ENCODE assay signal across 9 mouse cellular contexts in genomic region chr3:108880544-108881507, GRCm38 (mm10). TPM values are rescaled to one million over a fixed set of nuclear protein-coding genes. Genes with fewer than 3 reads are reported as not detected.
DNase-seq lines count a peak whose midpoint lies in the region; ATAC-seq and TF ChIP-seq lines count a peak whose summit lies in the region.
"Had no signal": no experiment of that assay in that cellular context is flagged by ENCODE, and none has a peak within 500 bp of the region (broad histone marks: within the 10 kb centered on the region; RNA-seq: fewer than 3 reads in every experiment).

No protein-coding gene starts in this region.

- H3K9ac ChIP-seq in kidney, embryonic 16.5 days (replicated peaks; ENCODE audit: low read length): 0 out of 2 replicates have a peak overlapping the region, but pooled peaks have one; percentile 7
- H3K9ac ChIP-seq in heart, postnatal 0 days (replicated peaks; ENCODE audit: low read depth, low read length): no peak overlapping the region
- no peak overlapping the region for H3K9ac ChIP-seq in liver, embryonic 13.5 days
- H3K9ac ChIP-seq in neural tube, embryonic 13.5 days: peak overlapping the region; percentile 18; the same call in 1 of the 2 replicates

- DNase-seq in kidney, adult 8-10 months: no peak
- peak; percentile 94 for DNase-seq in ZHBTc4 (ENCODE audit: low read depth, low spot score)
- peak; percentile 79 for DNase-seq in heart, postnatal 0 days (ENCODE audit: low spot score)
- no peak for DNase-seq in liver, embryonic 13.5 days
- DNase-seq in gastrocnemius, adult 8-10 months (ENCODE audit: low spot score in 2 of 2): no peak
- DNase-seq in urinary bladder, postnatal 25 days (ENCODE audit: low spot score): no peak

- no peak for TF ChIP-seq EP300 in heart, postnatal 0 days (IDR thresholded peaks at IDR 0.05; ENCODE audit: low read depth)

- no peaks in the 10 kb centered on the region for H3K9me3 ChIP-seq in kidney, embryonic 16.5 days (ENCODE audit: low read length)
- H3K9me3 ChIP-seq in heart, postnatal 0 days (replicated peaks; ENCODE audit: control insufficient read depth, low read length): no peaks in the 10 kb centered on the region
- no peaks in the 10 kb centered on the region for H3K9me3 ChIP-seq in liver, embryonic 13.5 days (replicated peaks)
- no peaks in the 10 kb centered on the region for H3K9me3 ChIP-seq in neural tube, embryonic 13.5 days

- peak overlapping the region; percentile 39 for H3K4me2 ChIP-seq in kidney, embryonic 16.5 days (replicated peaks; ENCODE audit: low read depth, low read length)
- H3K4me2 ChIP-seq in heart, postnatal 0 days (ENCODE audit: low read depth, low read length): peak overlapping the region; percentile 14
- H3K4me2 ChIP-seq in liver, embryonic 13.5 days: peak overlapping the region; percentile 7; the same call in 1 of the 2 replicates
- peak overlapping the region; percentile 37 for H3K4me2 ChIP-seq in neural tube, embryonic 13.5 days

- peak overlapping the region; percentile 53 for H3K27ac ChIP-seq in kidney, embryonic 16.5 days (ENCODE audit: low read length)
- peak overlapping the region; percentile 81 for H3K27ac ChIP-seq in heart, postnatal 0 days (ENCODE audit: low read depth)
- no peak overlapping the region for H3K27ac ChIP-seq in liver, embryonic 13.5 days
- H3K27ac ChIP-seq in neural tube, embryonic 13.5 days (replicated peaks): no peak overlapping the region

- no peaks in the 10 kb centered on the region for H3K27me3 ChIP-seq in kidney, embryonic 16.5 days (ENCODE audit: insufficient read depth, low read length)
- H3K27me3 ChIP-seq in heart, postnatal 0 days (ENCODE audit: control insufficient read depth, insufficient read depth, low read length): no peaks in the 10 kb centered on the region
- no peaks in the 10 kb centered on the region for H3K27me3 ChIP-seq in liver, embryonic 13.5 days
- H3K27me3 ChIP-seq in neural tube, embryonic 13.5 days: no peaks in the 10 kb centered on the region

- no peak for TF ChIP-seq CTCF in heart, postnatal 0 days (IDR thresholded peaks at IDR 0.05; ENCODE audit: low read depth)

- no peaks in the 10 kb centered on the region for H3K36me3 ChIP-seq in kidney, embryonic 16.5 days (ENCODE audit: insufficient read depth, low read length)
- no peaks in the 10 kb centered on the region for H3K36me3 ChIP-seq in heart, postnatal 0 days (replicated peaks; ENCODE audit: control insufficient read depth, insufficient read depth, low read length)
- H3K36me3 ChIP-seq in liver, embryonic 13.5 days: no peaks in the 10 kb centered on the region
- H3K36me3 ChIP-seq in neural tube, embryonic 13.5 days: no peaks in the 10 kb centered on the region

- ATAC-seq in kidney, embryonic 16.5 days (ENCODE audit: low FRiP score, low TSS enrichment): peak; percentile 84
- peak; percentile 86 for ATAC-seq in heart, postnatal 0 days (ENCODE audit: insufficient read depth, low read depth)
- ATAC-seq in liver, embryonic 13.5 days (ENCODE audit: low read depth): no peak
- ATAC-seq in neural tube, embryonic 13.5 days (ENCODE audit: low read depth): peak; percentile 38; the same call in 1 of the 2 replicates

- H3K4me3 ChIP-seq in kidney, embryonic 16.5 days (ENCODE audit: low read length): peak overlapping the region; percentile 4; the same call in 1 of the 2 replicates
- H3K4me3 ChIP-seq in heart, postnatal 0 days (ENCODE audit: low read depth, low read length): no peak overlapping the region
- H3K4me3 ChIP-seq in liver, embryonic 13.5 days (replicated peaks): no peak overlapping the region
- H3K4me3 ChIP-seq in neural tube, embryonic 13.5 days: no peak overlapping the region

- 32% methylated on average over 28 of the region's 28 CpGs for WGBS in kidney, embryonic 16.5 days
- 26% methylated on average over 28 of the region's 28 CpGs for WGBS in heart, postnatal 0 days
- WGBS in liver, embryonic 13.5 days (ENCODE audit: insufficient replicate concordance): 56% methylated on average over 28 of the region's 28 CpGs
- WGBS in neural tube, embryonic 13.5 days: 48% methylated on average over 28 of the region's 28 CpGs

- H3K4me1 ChIP-seq in kidney, embryonic 16.5 days (ENCODE audit: insufficient read depth, low read length): peaks cover 10% of the 10 kb centered on the region
- peaks cover 31% of the 10 kb centered on the region for H3K4me1 ChIP-seq in heart, postnatal 0 days (ENCODE audit: control insufficient read depth, insufficient read depth)
- peaks cover 23% of the 10 kb centered on the region for H3K4me1 ChIP-seq in liver, embryonic 13.5 days (replicated peaks)
- peaks cover 36% of the 10 kb centered on the region for H3K4me1 ChIP-seq in neural tube, embryonic 13.5 days (replicated peaks)

RNA-seq across cellular contexts. Expression of gene Fndc7, which starts 9.0 kb away (rescaled TPM):
- 0.06 TPM in 1 of 2 replicates, not detected in the other for polyA plus RNA-seq in kidney, embryonic 16.5 days (2015; fragmentation: Nextera tagmentation; extraction: Ambion mirVana)
- total RNA-seq in heart, postnatal 0 days (2014; rRNA removed; ENCODE audit: low replicate concordance): 1.5 TPM in 1 of 2 replicates, not detected in the other
- polyA plus RNA-seq in heart, postnatal 0 days (2015; fragmentation: Nextera tagmentation; extraction: Ambion mirVana): 0.08 TPM in 1 of 2 replicates, not detected in the other
- 0.05 TPM in 1 of 2 replicates, not detected in the other for polyA plus RNA-seq in liver, embryonic 13.5 days (2015; fragmentation: Nextera tagmentation; extraction: Ambion mirVana)
- polyA plus RNA-seq in neural tube, embryonic 13.5 days (2015; fragmentation: Nextera tagmentation; extraction: Ambion mirVana): 0.28 TPM in 1 of 2 replicates, not detected in the other
- not detected for total RNA-seq in gastrocnemius, adult 8-10 months (2022)

RNA-seq across cellular contexts. Expression of gene Prpf38b, which starts 30.7 kb away (rescaled TPM):
- polyA plus RNA-seq in kidney, embryonic 16.5 days (2015; fragmentation: Nextera tagmentation; extraction: Ambion mirVana): 68.1 and 69.0 TPM in 2 replicates
- total RNA-seq in heart, postnatal 0 days (2014; rRNA removed; ENCODE audit: low replicate concordance): 25.2 and 33.8 TPM in 2 replicates
- 27.5 and 27.8 TPM in 2 replicates for polyA plus RNA-seq in heart, postnatal 0 days (2015; fragmentation: Nextera tagmentation; extraction: Ambion mirVana)
- polyA plus RNA-seq in liver, embryonic 13.5 days (2015; fragmentation: Nextera tagmentation; extraction: Ambion mirVana): 37.9 and 52.9 TPM in 2 replicates
- polyA plus RNA-seq in neural tube, embryonic 13.5 days (2015; fragmentation: Nextera tagmentation; extraction: Ambion mirVana): 63.6 and 79.4 TPM in 2 replicates
- total RNA-seq in gastrocnemius, adult 8-10 months (2022): 10 to 100 TPM; 10.7 to 16.0 (median 13.3) TPM

RNA-seq across cellular contexts. Expression of gene Stxbp3, which starts 40.5 kb away (rescaled TPM):
- 32.6 and 38.8 TPM in 2 replicates for polyA plus RNA-seq in kidney, embryonic 16.5 days (2015; fragmentation: Nextera tagmentation; extraction: Ambion mirVana)
- 12.8 and 28.1 TPM in 2 replicates for total RNA-seq in heart, postnatal 0 days (2014; rRNA removed; ENCODE audit: low replicate concordance)
- polyA plus RNA-seq in heart, postnatal 0 days (2015; fragmentation: Nextera tagmentation; extraction: Ambion mirVana): 26.8 and 27.9 TPM in 2 replicates
- polyA plus RNA-seq in liver, embryonic 13.5 days (2015; fragmentation: Nextera tagmentation; extraction: Ambion mirVana): 19.0 and 24.6 TPM in 2 replicates
- polyA plus RNA-seq in neural tube, embryonic 13.5 days (2015; fragmentation: Nextera tagmentation; extraction: Ambion mirVana): 15.9 and 19.2 TPM in 2 replicates
- total RNA-seq in gastrocnemius, adult 8-10 months (2022): 10 to 100 TPM; 34.9 to 50.3 (median 38.4) TPM

RNA-seq across cellular contexts. Expression of gene Henmt1, which starts 58.8 kb away (rescaled TPM):
- polyA plus RNA-seq in kidney, embryonic 16.5 days (2015; fragmentation: Nextera tagmentation; extraction: Ambion mirVana): 0.37 and 0.45 TPM in 2 replicates
- not detected in 2 replicates for total RNA-seq in heart, postnatal 0 days (2014; rRNA removed; ENCODE audit: low replicate concordance)
- not detected in 2 replicates for polyA plus RNA-seq in heart, postnatal 0 days (2015; fragmentation: Nextera tagmentation; extraction: Ambion mirVana)
- 0.08 TPM in 1 of 2 replicates, not detected in the other for polyA plus RNA-seq in liver, embryonic 13.5 days (2015; fragmentation: Nextera tagmentation; extraction: Ambion mirVana)
- polyA plus RNA-seq in neural tube, embryonic 13.5 days (2015; fragmentation: Nextera tagmentation; extraction: Ambion mirVana): 1.7 and 2.7 TPM in 2 replicates
- total RNA-seq in gastrocnemius, adult 8-10 months (2022): not detected
- total RNA-seq: adrenal gland, adult 18-20 months had no signal

RNA-seq across cellular contexts. Expression of gene Gm9857, which starts 59.4 kb away (rescaled TPM):
- polyA plus RNA-seq in kidney, embryonic 16.5 days (2015; fragmentation: Nextera tagmentation; extraction: Ambion mirVana): not detected in 2 replicates
- not detected in 2 replicates for total RNA-seq in heart, postnatal 0 days (2014; rRNA removed; ENCODE audit: low replicate concordance)
- polyA plus RNA-seq in heart, postnatal 0 days (2015; fragmentation: Nextera tagmentation; extraction: Ambion mirVana): not detected in 2 replicates
- not detected in 2 replicates for polyA plus RNA-seq in liver, embryonic 13.5 days (2015; fragmentation: Nextera tagmentation; extraction: Ambion mirVana)
- 1.1 TPM in 1 of 2 replicates, not detected in the other for polyA plus RNA-seq in neural tube, embryonic 13.5 days (2015; fragmentation: Nextera tagmentation; extraction: Ambion mirVana)
- not detected for total RNA-seq in gastrocnemius, adult 8-10 months (2022)
- total RNA-seq: adrenal gland, adult 18-20 months had no signal

Comparison
In these comparisons a context has a peak if more than half of its experiments do, and no peak if none do; other contexts are left out.
1. H3K27ac ChIP-seq: peak in kidney, embryonic 16.5 days (single experiment) and heart, postnatal 0 days (single experiment); none in liver, embryonic 13.5 days (single experiment) and neural tube, embryonic 13.5 days (single experiment).
2. H3K9ac ChIP-seq: peak in kidney, embryonic 16.5 days (single experiment) and neural tube, embryonic 13.5 days (single experiment); none in heart, postnatal 0 days (single experiment) and liver, embryonic 13.5 days (single experiment).
3. DNase-seq: peak in ZHBTc4 (single experiment) and heart, postnatal 0 days (single experiment); none in kidney, adult 8-10 months (0 of 2), liver, embryonic 13.5 days (single experiment), gastrocnemius, adult 8-10 months (0 of 2) and urinary bladder, postnatal 25 days (single experiment).
4. Peak in every context shown above with its lines, with median percentiles within 50 percentile points of each other: H3K4me2 ChIP-seq.